Mouse (Mus musculus): ENCODE measurements around the gene Efna2.

The Efna2 gene

GRCm38 (mm10) chr10:80179068-80180051, at the start of gene Efna2:
TSS of gene Efna2 (plus strand) at chr10:80179482.
- DNase-seq = peak; percentile 74 to 82

GRCm38 (mm10) chr10:80129846-80130245, 49.4 kb upstream of the Efna2 start:
- DNase-seq = peak; percentile 85 to 89

- peak in 1 of 2 experiments; percentile 22 for DNase-seq
Observed at GRCm38 (mm10) chr10:80130403-80131031, 48.8 kb upstream of the Efna2 start.

- peak in 1 of 2 experiments; percentile 50 for DNase-seq
Observed at GRCm38 (mm10) chr10:80131316-80131951, 47.8 kb upstream of the Efna2 start.

- peak; percentile 45 to 50 for DNase-seq
Observed at GRCm38 (mm10) chr10:80131952-80132350, 47.3 kb upstream of the Efna2 start.

- DNase-seq = peak; percentile 46 to 66
Observed at GRCm38 (mm10) chr10:80133226-80133849, 45.9 kb upstream of the Efna2 start.

- peak in 1 of 2 experiments; percentile 49 for DNase-seq
Observed at GRCm38 (mm10) chr10:80134421-80134820, 44.9 kb upstream of the Efna2 start.

GRCm38 (mm10) chr10:80135161-80135560, 44.1 kb upstream of the Efna2 start:
- DNase-seq = peak in 1 of 2 experiments; percentile 29

GRCm38 (mm10) chr10:80135641-80136040, 43.6 kb upstream of the Efna2 start:
- no peak for DNase-seq

- peak in 1 of 2 experiments; percentile 46 for DNase-seq
Observed at GRCm38 (mm10) chr10:80136179-80136951, 42.9 kb upstream of the Efna2 start.

GRCm38 (mm10) chr10:80136952-80137625, 42.2 kb upstream of the Efna2 start:
- peak; percentile 53 to 72 for DNase-seq

GRCm38 (mm10) chr10:80137626-80138552, 41.4 kb upstream of the Efna2 start:
- peak; percentile 66 for DNase-seq

GRCm38 (mm10) chr10:80138553-80139438, 40.5 kb upstream of the Efna2 start, which contains the start of gene Atp5d:
TSS of gene Atp5d (plus strand) at chr10:80138632.
- peak; percentile 86 to 90 for DNase-seq

GRCm38 (mm10) chr10:80139439-80139775, 39.9 kb upstream of the Efna2 start:
- DNase-seq = no peak

- no peak for DNase-seq
Observed at GRCm38 (mm10) chr10:80139975-80140665, 39.2 kb upstream of the Efna2 start.

GRCm38 (mm10) chr10:80140666-80141035, 38.6 kb upstream of the Efna2 start, which contains the start of gene Cbarp:
TSS of gene Cbarp (minus strand) at chr10:80140835.
- peak in 1 of 2 experiments; percentile 45 for DNase-seq

- DNase-seq = peak; percentile 97 to 99
Observed at GRCm38 (mm10) chr10:80141243-80141642, 38.0 kb upstream of the Efna2 start.

Data from cerebellum, postnatal 25 days (tissue).